Mouse (Mus musculus) right cerebral cortex, postnatal 36 days (tissue): ENCODE measurements around the gene Plxna2.

Experiments used
- DNase-seq, 2 experiments: peaks; one replicate each; pipeline ENCODE4 v3.0.0; 2022; ENCODE audit warnings: low spot score in 2 of 2, mixed read lengths in 1 of 2

Plxna2 gene

DNA sequence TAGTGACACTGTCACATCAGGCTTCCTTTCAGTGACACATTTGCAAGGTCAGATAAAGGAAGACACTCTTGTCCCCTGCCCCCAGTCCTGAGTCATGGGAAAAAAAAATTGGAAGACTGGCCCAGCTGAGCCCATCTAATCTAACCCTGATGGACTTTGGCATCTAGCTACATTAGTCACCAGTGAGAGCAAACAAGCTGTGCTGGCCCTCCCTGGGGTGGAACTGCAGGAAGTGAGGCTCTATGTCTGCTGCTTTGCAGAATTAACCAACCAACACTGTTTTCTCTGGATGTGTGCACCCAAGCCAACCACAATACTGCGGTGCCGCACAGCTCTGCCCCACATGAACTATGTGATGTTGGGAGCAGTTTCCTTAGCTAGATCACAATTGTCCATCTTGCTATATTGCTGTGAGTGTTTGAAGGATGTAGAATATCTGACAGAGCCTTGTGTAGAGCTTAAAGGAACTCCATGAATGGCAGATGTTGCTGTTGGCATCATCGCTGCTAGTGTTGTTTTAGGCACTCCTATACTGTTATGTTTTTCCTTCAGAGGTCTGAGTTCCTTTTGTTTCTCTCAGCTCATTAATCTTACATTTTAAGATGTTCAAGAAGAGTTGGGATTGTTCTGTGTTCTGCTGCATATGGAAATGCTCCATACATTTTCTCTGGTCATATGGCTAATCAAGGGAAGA, 42.6 kb downstream of the Plxna2 start:
- DNase-seq = no peak

DNA sequence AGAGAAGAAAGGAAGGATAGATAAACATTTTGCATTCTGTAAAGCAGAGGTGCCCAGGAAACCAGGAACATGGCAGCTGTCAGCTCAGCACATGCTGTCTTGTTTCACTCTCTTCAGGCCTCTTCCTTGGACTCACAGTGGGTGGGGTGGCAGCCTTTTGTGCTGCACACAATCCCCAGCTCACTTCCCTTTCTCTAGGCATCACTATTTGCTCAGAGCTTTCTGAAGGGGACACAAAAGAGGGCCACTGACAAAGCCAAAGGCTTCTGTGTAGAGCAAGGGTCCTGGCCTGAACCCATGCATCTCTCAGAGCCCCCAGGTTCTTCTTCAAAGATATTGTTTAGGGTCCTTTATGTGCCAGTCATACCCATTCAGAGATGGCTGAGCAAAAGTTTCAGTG, 45.0 kb downstream of the Plxna2 start:
- DNase-seq = no peak

DNA sequence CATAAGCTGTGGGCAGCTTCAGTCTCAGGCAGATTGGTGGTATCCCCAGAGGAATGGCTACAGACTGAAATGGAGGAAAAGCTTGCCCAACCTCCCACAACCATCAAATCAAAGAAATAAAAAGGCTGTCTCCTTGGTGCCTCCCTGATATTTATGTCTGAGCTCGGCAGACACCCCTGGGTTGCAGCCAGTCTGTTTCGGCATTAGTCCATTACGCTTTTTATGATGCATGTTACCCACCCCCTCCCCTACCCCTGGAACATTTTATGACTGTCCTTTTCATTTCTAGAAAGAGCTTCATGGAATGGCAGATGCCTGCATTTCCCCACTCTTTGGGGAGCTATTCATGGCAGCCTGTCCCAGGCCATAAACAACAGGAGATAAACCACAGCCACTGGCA, 47.7 kb downstream of the Plxna2 start:
- DNase-seq = no peak

DNA sequence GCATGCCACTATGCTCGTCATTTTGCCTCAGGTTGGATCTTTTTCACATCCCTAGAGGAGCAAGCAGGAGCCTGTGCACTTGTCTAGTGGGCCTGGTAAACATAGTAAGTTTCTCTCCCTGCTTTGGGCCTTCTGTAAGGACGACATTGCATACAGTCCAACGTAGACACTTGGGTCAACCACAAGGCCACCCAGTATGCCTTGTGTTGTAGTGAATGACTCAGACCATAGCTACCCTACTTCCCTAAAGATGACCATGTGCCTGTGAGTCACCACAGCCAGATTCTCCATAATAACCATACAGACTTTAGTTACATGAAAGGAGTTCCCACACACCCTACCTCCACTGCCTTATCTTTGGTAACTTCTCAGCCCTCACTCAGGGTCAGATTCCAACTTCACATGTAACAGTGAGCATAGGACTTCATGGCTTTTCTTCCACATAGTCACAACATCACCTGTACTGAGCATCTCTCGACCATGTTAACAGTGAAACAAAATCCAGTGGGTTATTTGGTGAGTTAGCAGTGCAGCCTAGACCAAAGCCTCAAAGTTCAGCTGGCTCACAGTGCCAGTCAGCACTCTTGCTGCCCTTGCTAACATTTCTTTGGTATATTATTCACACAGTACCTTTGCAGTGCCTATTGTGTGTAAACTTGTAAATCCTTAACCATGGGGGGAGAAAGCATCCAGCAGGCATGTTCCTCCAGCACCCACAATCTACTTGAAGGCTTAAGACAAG, 53.9 kb downstream of the Plxna2 start:
- DNase-seq = no peak

DNA sequence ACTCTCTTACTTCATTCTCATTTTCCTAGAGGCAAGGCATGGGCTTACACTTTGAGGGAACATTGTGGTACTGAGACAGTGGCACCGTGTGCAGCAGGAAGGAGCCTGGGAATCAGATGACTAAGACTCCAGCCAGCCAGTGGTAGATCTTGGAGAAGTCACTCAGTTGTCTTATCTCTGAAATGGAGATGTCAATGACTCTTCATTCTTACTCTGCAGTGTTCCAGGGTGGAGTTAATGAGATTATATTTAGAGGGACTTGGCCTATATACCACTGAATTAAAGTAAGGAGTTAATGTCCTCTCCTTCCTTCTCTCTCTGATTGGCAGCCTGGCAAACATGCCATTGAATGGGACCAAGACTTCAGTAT, 54.5 kb downstream of the Plxna2 start:
- no peak for DNase-seq

DNA sequence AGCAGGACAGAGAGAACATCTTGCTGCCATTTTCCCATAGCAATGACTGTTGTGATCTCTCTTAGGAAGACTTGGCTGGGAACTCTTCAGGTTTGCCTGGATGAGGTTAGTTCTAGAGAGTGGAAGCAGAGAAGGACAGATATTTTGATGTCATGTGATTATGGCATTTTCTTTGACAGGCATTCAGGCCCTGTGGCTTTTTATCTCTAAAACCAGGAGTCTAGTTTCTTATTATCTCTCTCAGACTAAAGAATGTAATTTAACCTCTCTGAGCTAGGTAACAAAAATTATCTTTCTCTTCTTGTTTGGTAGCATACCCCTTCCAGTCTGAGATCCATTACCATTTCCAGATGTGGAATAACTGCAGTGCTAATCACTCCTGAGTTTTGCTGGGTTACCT, 55.2 kb downstream of the Plxna2 start:
- no peak for DNase-seq

DNA sequence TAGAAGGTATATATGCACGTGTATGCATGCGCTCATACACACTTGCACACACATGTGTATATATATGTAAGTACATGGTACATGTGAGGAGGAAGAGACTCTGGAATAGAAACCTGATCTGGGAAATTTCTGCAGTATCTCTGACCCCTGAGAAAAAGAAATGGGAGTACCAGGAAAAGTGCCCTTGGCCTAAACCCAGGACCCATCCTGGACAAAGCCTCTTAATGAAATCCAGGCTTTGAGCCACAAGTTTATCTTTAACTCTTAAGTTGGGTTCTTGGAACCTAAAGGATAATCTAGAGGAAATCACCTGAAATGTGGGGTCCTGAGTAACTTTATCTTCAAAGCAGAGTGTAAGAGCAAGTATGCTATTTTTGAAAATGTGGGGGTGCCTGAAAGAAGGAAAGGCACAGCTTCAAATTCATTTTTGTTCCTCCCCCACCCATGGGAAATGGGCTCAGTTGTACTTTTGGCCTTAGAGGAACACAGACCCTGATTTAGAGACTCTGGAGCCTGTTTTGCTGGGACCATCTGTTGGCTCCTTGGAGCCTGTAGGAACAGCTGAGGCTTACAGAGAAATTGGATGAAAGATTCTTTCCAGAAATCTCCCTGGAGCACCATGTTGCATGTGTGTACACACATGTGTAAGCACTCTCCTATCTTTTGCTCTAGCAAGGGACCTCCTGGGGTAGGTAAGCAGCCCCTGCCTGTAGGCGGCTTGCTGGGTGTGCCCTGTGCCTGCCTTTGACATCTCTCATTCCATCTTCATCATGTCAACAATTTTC, 57.3 kb downstream of the Plxna2 start:
- no peak for DNase-seq

DNA sequence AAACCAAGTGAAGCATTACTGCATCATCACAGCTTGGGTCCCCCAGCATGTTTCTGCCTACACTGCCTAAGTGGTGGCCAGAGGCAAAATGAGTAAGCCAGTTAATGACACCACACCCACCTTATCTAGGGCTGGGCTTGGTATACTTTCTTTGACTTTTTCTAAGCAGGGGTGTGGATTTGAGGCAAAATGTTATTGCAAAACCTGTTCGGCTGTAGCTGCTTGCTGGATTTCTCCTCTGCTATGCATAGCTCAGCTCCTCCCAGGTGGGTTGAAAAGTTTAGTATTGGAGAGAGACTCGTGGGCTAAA, 57.8 kb downstream of the Plxna2 start:
- DNase-seq = no peak

DNA sequence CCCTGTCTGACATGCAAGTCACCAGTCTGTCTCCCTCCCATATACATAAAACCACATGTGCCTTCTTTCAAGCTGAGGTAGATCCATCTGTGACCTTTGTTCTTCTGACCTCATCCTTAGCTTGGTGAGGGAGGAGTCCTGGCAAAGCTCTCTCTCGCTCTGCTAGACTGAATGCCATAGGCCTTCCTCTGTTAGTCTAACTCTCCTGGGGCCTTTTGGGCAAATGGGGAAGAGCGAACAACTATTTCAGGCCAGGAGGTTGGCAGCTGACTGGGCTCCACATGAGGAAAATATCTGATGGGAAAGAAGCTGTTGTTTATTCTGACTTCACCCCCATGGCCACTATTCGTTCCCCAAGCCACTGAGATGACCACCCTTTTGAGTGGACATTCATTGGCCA, 59.9 kb downstream of the Plxna2 start:
- DNase-seq = no peak

DNA sequence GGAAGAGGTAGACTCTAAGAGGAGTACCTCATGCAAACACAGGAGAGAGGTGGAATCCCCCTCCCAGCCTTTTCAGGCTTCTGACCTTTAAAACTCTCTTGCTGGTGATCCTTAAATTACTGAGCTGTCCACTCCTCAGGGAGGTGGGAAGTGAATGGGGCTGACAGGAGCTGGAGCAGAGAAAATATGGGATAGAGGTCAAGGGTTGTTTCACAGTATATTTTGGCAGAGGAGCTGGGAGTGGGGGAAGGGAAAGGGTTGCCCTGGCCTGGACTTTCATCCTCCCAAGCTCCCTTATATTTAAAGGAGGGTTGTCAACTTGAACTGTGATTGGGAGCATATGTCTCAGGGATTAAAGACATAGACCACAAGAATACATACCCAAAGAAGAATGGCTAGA, 61.1 kb downstream of the Plxna2 start:
- no peak for DNase-seq

DNA sequence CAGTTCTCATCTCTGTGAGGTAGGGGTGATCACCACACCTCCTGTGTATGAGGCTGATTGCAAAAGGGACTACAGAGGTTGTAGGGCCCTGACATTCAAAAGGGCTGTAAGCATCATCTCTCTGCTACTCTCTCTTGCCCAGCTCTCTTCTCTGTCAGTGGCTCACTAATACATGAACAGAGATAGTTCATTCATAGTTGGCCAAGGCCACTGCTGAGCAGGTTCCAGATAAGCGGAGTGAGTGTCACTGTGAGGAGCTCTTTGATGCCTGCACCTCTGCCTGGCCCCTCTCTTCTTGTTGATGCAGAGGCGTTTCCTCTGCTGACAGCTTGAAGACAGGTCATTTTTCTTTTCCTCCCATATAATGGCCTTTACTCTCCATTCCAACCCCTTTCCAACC, 62.1 kb downstream of the Plxna2 start:
- no peak for DNase-seq

DNA sequence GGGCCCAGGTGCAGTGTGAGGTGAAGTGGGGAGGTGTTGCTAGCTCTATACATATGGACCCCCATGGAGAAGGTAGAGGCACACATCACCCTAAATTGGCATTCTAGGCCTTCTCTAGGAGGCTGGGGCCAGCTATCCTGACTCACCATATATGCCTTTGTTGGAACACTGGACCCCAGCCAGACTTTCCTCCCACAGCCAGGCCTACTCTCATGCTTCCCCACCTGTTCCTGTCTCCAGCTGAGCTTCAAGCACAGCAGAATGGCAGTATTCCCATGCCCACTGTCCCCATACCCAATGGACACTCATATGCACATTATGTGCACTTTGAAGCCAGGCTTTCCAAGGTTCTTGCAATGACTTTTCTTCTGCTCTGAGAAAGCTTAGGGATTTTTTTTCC, 64.0 kb downstream of the Plxna2 start:
- peak; percentile 83 to 86 for DNase-seq

DNA sequence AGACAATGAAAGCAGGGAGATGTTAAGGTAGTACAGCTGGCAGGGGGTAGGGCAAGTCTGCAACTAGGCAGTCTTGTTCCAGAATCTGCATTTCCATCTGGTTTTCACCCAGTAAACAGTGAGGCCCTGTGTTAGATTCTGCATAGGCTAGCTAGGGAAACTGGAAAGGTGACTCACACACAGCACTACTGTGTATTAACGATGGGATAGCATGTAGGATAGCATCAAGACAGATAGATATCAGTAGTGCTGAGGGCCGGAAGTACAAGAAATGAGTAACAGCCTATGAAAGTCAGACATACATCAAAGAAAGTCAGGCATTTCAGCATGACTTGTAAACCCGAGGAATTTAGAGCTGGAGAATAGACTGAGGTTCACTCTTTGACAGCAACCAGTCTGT, 65.1 kb downstream of the Plxna2 start:
- DNase-seq = no peak

DNA sequence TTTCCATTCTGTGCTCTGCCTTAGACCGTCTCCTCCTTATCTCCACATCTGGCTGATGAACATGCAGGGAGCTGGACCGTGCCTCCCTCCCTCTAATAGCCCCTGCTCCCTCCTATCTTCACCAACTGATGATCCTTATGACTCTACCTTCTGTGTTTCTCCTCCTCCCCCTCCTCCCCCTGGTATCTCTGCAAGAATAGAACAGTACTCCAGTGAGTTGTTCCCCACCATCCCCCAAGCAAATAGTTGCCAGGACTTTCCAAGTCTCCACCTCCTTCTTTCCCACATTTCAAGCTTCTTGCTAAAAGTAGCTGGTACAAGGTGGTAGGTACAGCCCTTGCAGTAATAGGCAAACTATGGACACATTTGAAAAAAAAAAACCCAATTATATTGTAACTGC, 67.9 kb downstream of the Plxna2 start:
- DNase-seq = peak; percentile 37 to 73

DNA sequence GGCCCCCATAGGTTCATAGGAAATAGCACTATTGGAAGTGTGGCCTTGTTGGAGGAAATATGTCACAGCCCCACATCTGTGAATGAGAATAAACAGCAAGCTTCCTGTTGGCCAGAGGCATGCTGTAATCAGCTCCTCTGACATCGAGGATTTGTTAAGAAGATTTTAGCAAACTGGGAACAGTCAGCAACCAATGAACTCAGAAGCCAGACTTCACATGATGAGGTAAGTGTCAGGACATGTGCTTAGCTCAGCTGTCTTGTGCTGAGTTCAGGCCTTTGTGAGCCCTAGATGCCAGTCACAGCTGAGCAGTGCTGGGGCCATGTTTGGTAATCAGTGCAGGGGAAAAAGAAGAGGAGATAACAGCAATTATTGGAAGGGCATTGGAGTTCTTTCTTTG, 69.7 kb downstream of the Plxna2 start:
- no peak for DNase-seq

DNA sequence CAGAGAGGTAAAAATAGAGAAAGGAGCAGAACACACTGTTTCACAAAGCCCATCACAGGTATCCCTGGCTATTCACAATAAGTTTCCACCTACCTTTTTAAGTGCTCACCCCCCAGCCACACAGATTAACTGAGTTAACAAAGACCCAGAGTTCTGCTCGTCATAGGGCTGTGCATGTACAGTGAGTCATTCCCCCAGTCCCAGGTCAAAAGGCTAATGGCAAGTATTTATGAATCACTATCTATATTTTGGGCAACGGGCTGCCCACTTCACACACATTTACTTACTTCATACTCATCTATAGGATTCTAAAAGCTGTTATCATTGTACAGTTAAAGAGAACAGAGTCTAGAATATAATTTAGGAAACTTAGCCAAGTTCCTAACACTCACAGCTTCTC, 70.1 kb downstream of the Plxna2 start:
- DNase-seq = no peak

DNA sequence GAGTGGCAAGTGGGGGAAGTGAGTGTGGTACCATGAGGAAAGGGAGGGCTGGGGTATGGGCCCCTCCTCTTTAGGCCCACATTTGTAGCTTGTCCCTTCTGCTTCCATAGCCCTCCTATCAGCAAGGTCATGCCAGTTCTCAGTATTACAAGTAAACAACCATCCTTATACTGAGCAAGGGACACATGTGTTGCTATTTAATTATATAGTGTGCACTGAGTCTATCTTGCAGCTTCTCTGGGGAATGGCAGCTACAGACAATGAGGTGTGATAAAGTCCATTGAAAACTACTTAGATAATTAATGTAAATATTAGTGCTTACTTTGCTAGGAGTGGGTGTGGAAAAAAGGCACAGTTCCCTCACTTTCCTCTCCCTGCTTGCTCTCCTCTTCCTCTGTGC, 75.0 kb downstream of the Plxna2 start:
- DNase-seq = no peak

DNA sequence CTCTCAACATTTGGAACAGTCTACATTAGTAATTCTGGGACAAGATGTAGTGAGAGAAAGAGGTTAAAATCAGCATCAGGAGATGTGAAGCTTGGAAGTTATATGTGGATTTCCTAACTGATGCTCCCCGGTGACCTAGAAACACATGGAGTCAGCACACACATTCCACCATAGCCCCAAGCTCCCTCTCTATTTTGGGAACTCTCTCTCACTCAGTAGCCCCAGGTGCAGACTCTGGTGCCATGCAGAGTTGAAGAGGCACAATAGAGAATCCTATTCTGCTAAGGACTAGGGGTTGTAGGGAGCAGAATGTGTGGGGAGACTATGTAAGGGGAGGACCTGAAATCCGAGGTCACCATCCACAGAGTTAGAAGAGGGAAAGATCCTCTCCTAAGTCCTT, 75.5 kb downstream of the Plxna2 start:
- no peak for DNase-seq

DNA sequence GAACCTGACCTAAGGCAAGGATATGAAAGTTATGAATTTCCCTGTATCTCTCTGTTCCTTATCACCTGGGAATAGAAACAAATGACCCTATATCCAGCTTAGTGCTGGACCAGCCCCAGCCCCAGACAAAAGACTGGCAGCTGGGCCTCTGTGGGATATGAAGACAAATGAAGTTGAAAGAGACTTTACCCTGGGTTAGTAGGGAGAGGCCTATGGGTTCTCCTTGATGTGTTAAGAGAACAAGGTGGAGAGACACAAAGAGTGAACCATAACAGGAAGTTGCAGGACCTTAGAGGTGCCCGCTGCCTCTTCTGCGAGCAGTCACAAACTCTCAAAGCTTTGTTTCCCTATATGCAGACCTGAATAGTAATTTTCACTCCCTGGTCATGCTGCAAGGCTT, 76.8 kb downstream of the Plxna2 start:
- no peak for DNase-seq

DNA sequence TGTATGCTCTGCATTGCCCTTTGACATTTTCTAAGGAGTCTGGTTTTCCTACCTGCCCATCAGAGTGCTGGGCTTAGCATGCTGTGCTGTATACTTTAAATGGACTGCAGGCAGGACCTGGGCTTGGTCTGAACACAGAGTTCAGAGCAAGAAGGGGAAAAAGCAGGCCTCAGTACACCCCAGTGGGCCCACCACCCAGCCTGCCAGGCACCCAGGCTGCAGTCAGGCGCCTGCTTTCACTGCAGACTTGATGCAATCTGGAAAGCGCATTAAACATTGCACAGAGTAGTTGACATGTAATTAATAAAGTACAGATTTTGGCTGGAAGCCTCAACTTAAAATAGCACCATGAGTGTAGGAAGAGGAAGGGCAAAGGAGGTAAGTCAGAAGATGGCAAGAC, 79.4 kb downstream of the Plxna2 start:
- DNase-seq = no peak

DNA sequence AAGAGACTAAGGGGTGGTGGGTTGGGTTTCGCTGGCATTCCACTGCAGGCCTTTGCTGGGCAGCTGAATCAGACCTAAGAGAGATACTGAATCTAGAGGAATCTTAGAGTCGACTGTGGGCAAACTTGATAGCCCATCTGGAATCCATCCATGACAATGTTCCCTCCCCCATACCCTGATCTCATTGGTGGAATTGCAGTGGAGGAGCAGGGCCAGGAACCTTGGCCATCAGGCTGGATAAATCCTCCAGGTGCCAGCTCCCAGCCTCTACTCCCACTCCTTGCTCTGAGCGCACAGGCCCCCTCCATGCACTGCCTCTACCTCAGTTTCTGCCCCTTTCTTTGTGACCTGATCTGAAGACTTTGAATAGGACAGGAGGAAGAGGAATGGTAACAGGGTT, 81.3 kb downstream of the Plxna2 start:
- DNase-seq = no peak

DNA sequence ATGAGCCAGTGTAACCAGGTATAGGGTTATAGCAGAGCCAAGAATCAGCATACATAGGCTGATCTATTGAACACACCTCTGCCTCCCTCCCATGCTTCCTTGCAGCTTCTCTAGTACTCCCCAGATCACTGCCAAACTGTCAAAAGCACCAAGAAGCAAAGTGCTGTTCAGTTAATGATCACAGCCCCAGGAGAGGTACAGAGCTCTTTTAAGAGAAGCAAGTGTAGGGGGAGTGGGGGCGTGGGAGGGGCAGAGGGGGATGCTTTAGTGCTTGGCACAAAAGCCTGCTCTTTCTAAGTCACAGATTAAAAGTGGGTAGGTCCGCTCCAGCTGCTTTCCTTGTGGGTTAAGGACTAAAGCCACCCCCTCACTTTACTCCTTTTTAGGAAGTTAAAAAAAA, 85.2 kb downstream of the Plxna2 start:
- peak; percentile 34 to 60 for DNase-seq

DNA sequence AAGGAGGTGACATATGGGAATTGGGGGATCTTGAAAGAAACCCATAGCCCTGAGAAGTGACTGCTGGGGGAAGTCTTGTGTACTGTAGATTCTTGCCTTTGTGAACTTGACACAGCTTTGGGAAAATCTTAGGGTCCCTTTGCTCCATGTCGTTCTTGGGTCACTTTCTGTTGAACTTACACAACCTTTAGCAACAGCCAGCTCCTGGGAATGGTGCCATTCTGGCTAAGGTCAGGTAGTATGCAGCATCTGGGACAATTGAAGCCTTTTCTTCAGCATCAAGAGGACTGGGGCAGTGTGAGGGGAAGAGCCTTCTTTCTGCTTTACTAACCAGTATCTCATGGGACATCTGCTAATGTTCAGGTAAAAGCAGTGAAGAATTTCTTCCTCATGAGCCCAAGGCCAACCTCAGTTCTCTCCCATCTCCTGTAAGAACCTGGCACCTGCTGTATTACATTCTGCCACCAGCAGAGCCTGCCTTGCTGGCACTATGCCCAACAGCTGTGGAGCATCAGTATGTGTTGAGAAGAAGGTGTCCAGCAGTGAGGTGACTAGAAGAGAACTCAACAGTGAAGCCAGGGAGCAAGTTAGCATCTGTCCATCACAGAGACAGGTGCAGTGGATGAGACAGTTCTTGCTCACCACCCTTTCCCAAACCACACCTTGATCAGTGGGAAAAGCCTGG, 86.3 kb downstream of the Plxna2 start:
- no peak for DNase-seq
